Mouse (Mus musculus) MEL (cell line): ENCODE measurements at regions not wholly inside any gene's neighbourhood (a gene's known extent, or its start where the extent isn't known, plus 50 kb on each side); places are given as distances from the start of the nearest gene placed in this dataset.

Source experiments
- CTCF ChIP-seq, 3 experiments: IDR thresholded peaks in 2 of 3; conservative IDR thresholded peaks in 1 of 3; 2 replicates each; pipeline ENCODE4 v1.5.1; 2011 to 2012; ENCODE audit warnings: low read length in 3 of 3, low read depth in 2 of 3, mild to moderate bottlenecking in 2 of 3, improper control_type of control experiment in 1 of 3, inconsistent platforms in 1 of 3, mixed read lengths in 1 of 3, moderate library complexity in 1 of 3; ENCODE audit not compliant: control insufficient read depth in 1 of 3, insufficient read depth in 1 of 3, poor library complexity in 1 of 3, severe bottlenecking in 1 of 3
- POLR2A ChIP-seq, 2 experiments: IDR thresholded peaks; 2 replicates each; pipeline ENCODE4 v1.6.1; 2011 to 2012; ENCODE audit warnings: low read length in 2 of 2, mild to moderate bottlenecking in 2 of 2, control low read depth in 1 of 2, improper control_type of control experiment in 1 of 2, low read depth in 1 of 2, moderate library complexity in 1 of 2; ENCODE audit not compliant: control insufficient read depth in 1 of 2, insufficient read depth in 1 of 2, poor library complexity in 1 of 2
- RCOR1 ChIP-seq: IDR thresholded peaks from 2 replicates; pipeline ENCODE4 v1.6.1; 2012; ENCODE audit warnings: low read depth, mild to moderate bottlenecking, inconsistent platforms, low read length, improper control_type of control experiment

DNA sequence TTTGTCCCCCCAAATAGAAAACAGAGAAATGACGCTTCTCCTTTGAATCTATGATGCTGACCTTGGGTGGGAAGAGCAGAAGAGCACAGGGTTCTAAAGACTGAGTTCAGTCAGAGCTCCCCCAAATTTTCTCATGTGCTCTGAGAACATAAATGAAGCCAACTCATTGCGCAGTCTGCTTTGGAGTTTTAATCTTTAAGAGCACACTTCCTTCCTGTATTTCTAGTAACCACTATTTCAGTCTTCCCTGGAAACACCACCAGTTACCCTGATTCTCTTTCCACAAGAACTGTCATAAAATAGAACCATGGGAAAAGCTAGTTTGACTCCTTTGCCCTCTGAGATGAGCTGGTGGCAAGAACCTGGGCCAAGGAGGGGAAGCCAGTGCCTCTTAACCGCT lies 163.2 kb downstream of the Tmem17 start:
- no peak for TF ChIP-seq CTCF (IDR thresholded peaks at IDR 0.05 in 2 of 3, conservative IDR thresholded peaks at IDR 0.05 in 1 of 3; ENCODE audit: control insufficient read depth in 1 of 3, insufficient read depth in 1 of 3, low read depth in 2 of 3, low read length in 3 of 3, poor library complexity in 1 of 3, severe bottlenecking in 1 of 3)
- TF ChIP-seq RCOR1 = no peak
- no peak for TF ChIP-seq POLR2A (IDR thresholded peaks at IDR 0.05; ENCODE audit: control insufficient read depth in 1 of 2, insufficient read depth in 1 of 2, low read depth in 1 of 2, low read length in 2 of 2, poor library complexity in 1 of 2)
